Mouse (Mus musculus) lung, postnatal 0 days (tissue): ENCODE measurements around the gene Vps39.

ENCODE experiments used
- CTCF ChIP-seq: IDR thresholded peaks from 2 replicates; pipeline ENCODE4 v1.5.1; 2016; ENCODE audit warnings: antibody characterized with exemption, mild to moderate bottlenecking
- EP300 ChIP-seq: IDR thresholded peaks from 2 replicates; pipeline ENCODE4 v1.6.1; 2016; ENCODE audit warnings: antibody characterized with exemption, mild to moderate bottlenecking, control low read depth

DNA sequence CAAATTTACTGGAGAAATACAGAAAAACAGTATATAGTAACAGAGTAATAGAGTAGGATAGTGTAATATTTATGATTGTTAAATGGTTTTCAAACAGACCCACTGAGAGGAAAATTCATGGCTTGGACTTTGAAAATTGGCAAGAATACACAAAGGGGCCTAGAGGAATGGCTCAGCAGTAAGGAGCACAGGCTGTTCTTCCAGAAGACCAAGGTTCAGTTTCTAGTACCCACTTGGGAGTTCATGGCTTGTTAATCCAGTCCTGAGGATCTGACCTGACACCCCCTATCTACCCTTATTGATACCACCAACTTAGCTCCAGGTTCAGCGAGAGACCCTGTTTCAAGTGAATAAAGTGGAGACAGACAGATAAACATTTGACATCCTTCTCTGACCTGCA, 45.0 kb upstream of the Vps39 start:
- no peak for TF ChIP-seq CTCF
- no peak for TF ChIP-seq EP300
